Mouse (Mus musculus): ENCODE measurements around the gene Lrrc26.

DNA sequence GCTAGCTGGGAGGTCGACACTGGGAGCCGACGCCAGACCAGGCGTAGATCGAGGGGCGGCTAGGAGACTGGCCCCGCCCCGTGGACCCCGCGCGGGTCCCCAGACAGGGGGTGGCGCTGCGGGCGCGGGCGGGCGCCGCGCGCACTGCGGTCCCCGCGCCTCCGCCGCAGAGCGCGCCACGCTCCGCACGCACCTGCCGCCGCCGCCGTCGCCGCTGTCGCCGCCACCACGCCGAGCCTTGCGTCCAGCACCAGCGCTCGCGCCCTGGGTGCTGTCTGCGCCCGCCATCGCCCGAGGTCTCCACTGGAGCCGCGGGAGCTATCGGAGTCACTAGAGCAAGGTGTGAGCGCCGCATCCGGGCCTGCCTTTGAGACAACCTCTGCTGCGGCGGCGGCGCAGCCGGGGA is 47.6 kb upstream of the Lrrc26 start, which contains the start of the genes Rnf208 and Cysrt1:
- peak; percentile 39 for TF ChIP-seq POLR2A (IDR thresholded peaks at IDR 0.05; ENCODE audit: insufficient read depth, low read depth, low read length)
- no peak for TF ChIP-seq CTCF (IDR thresholded peaks at IDR 0.05; ENCODE audit: insufficient read depth, low read depth, low read length)

Data from olfactory bulb, adult 2 months (tissue).